Comparison of ENCODE assay signal across 7 mouse cellular contexts in the genomic region with DNA sequence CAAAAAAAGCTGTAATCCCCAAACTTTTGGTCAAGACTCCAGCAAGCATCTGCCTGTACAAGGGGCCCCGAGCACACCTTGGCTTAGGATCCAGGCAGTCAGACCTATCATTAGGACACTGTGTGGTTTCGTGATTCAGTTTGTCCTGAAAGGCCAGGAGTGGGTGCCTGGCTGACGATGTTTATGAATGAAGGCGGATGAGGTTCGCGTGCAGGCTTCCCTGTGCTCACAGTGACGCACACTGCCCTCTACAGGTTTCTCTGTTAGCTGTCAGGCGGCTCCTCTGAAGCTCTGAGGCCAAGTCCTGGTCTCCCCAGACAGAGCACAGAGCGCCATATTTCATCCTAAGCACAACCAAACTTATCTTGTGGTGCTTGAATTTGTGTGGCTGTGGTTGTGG. TPM values are rescaled to one million over a fixed set of nuclear protein-coding genes. Genes with fewer than 3 reads are reported as not detected.
DNase-seq lines count a peak whose midpoint lies in the region; ATAC-seq and TF ChIP-seq lines count a peak whose summit lies in the region.

No protein-coding gene starts in this region.

- peaks cover 40% of the 10 kb centered on the region for H3K27me3 ChIP-seq in embryonic facial prominence, embryonic 10.5 days (replicated peaks; ENCODE audit: low read depth, poor library complexity, severe bottlenecking)
- no peaks in the 10 kb centered on the region for H3K27me3 ChIP-seq in intestine, postnatal 0 days (replicated peaks; ENCODE audit: control insufficient read depth, insufficient read depth, low read length)
- H3K27me3 ChIP-seq in midbrain, embryonic 12.5 days: peaks cover 27% of the 10 kb centered on the region
- no peaks in the 10 kb centered on the region for H3K27me3 ChIP-seq in small intestine, adult 2 months (ENCODE audit: control insufficient read depth, insufficient read depth, low read length)

- H3K4me1 ChIP-seq in embryonic facial prominence, embryonic 10.5 days: peaks cover 71% of the 10 kb centered on the region
- H3K4me1 ChIP-seq in intestine, postnatal 0 days (replicated peaks; ENCODE audit: control insufficient read depth, insufficient read depth, low read length): 0 out of 2 replicates have a peak, but pooled peaks cover 8% of the 10 kb centered on the region
- peaks cover 28% of the 10 kb centered on the region for H3K4me1 ChIP-seq in midbrain, embryonic 12.5 days
- peaks cover 24% of the 10 kb centered on the region for H3K4me1 ChIP-seq in small intestine, adult 2 months (ENCODE audit: control insufficient read depth, insufficient read depth, insufficient read length, low read length)

- H3K9ac ChIP-seq in intestine, postnatal 0 days (ENCODE audit: low read depth, low read length): peak overlapping the region; percentile 77
- H3K9ac ChIP-seq in midbrain, embryonic 12.5 days (replicated peaks): peak overlapping the region; percentile 69

- H3K36me3 ChIP-seq in embryonic facial prominence, embryonic 10.5 days (replicated peaks): no peaks in the 10 kb centered on the region
- no peaks in the 10 kb centered on the region for H3K36me3 ChIP-seq in intestine, postnatal 0 days (ENCODE audit: control insufficient read depth, insufficient read depth)
- H3K36me3 ChIP-seq in midbrain, embryonic 12.5 days: no peaks in the 10 kb centered on the region
- peaks cover 6% of the 10 kb centered on the region for H3K36me3 ChIP-seq in small intestine, adult 2 months (ENCODE audit: control insufficient read depth, insufficient read depth, low read length)

- DNase-seq in adrenal gland, postnatal 14 days: peak; percentile 91
- peak; percentile 88 for DNase-seq in embryonic facial prominence, embryonic 10.5 days (ENCODE audit: low spot score)
- peak; percentile 60 for DNase-seq in gonadal fat pad, adult 2 months (ENCODE audit: low read depth)
- peak; percentile 85 for DNase-seq in left cerebral cortex, postnatal 4 days

- intact Hi-C loops in left cerebral cortex, postnatal 4 days (cut with DNase I): loop anchor here (5.0 to 10.0 kb wide), 2 partner anchors 121 to 214 kb away; no protein-coding TSS in a partner anchor

- 3% methylated on average over 9 of the region's 9 CpGs for WGBS in embryonic facial prominence, embryonic 10.5 days
- 3% methylated on average over 9 of the region's 9 CpGs for WGBS in intestine, postnatal 0 days
- 3% methylated on average over 9 of the region's 9 CpGs for WGBS in midbrain, embryonic 12.5 days
- WGBS in small intestine, adult 2 months: under 1% methylated on average over 9 of the region's 9 CpGs

- peak overlapping the region; percentile 78 for H3K4me3 ChIP-seq in embryonic facial prominence, embryonic 10.5 days
- peak overlapping the region; percentile 81 for H3K4me3 ChIP-seq in intestine, postnatal 0 days (ENCODE audit: low read depth, low read length)
- peak overlapping the region; percentile 70 for H3K4me3 ChIP-seq in midbrain, embryonic 12.5 days
- H3K4me3 ChIP-seq in small intestine, adult 2 months (ENCODE audit: low read depth, low read length): peak overlapping the region; percentile 75

- H3K9me3 ChIP-seq in embryonic facial prominence, embryonic 10.5 days: no peaks in the 10 kb centered on the region
- H3K9me3 ChIP-seq in intestine, postnatal 0 days (ENCODE audit: control insufficient read depth): no peaks in the 10 kb centered on the region
- no peaks in the 10 kb centered on the region for H3K9me3 ChIP-seq in midbrain, embryonic 12.5 days

- H3K27ac ChIP-seq in embryonic facial prominence, embryonic 10.5 days (replicated peaks): peak overlapping the region; percentile 93
- H3K27ac ChIP-seq in intestine, postnatal 0 days (ENCODE audit: low read depth, low read length): peak overlapping the region; percentile 97
- peak overlapping the region; percentile 84 for H3K27ac ChIP-seq in midbrain, embryonic 12.5 days (replicated peaks)
- H3K27ac ChIP-seq in small intestine, adult 2 months (ENCODE audit: insufficient read depth, low read depth, low read length): peak overlapping the region; percentile 98

- TF ChIP-seq CTCF in intestine, postnatal 0 days (IDR thresholded peaks at IDR 0.05; ENCODE audit: low read depth): peak; percentile 95
- TF ChIP-seq CTCF in small intestine, adult 2 months (IDR thresholded peaks at IDR 0.05; ENCODE audit: extremely low read depth, insufficient read length, insufficient replicate concordance, low read depth, low read length): peak; percentile 88

- H3K4me2 ChIP-seq in intestine, postnatal 0 days (replicated peaks; ENCODE audit: low read depth): peak overlapping the region; percentile 100
- peak overlapping the region; percentile 99 for H3K4me2 ChIP-seq in midbrain, embryonic 12.5 days (replicated peaks)

- ATAC-seq in intestine, postnatal 0 days: peak; percentile 44
- ATAC-seq in midbrain, embryonic 12.5 days (ENCODE audit: low FRiP score, low read depth): peak; percentile 35

- TF ChIP-seq POLR2A in small intestine, adult 2 months (IDR thresholded peaks at IDR 0.05; ENCODE audit: low read depth, low read length): peak; percentile 36

RNA-seq across cellular contexts. Expression of gene Socs1, which starts 1.0 kb away (rescaled TPM):
- total RNA-seq in adrenal gland, postnatal 14 days (2021): 2.4 and 3.7 TPM in 2 replicates
- 3.7 and 4.2 TPM in 2 replicates for polyA plus RNA-seq in embryonic facial prominence, embryonic 10.5 days (2016; fragmentation: Nextera tagmentation; extraction: Ambion mirVana)
- 2.0 and 3.5 TPM in 2 replicates for polyA plus RNA-seq in gonadal fat pad, adult 2 months (2012; rRNA removed)
- 3.8 and 4.0 TPM in 2 replicates for polyA plus RNA-seq in intestine, postnatal 0 days (2015; fragmentation: Nextera tagmentation; extraction: Ambion mirVana)
- total RNA-seq in left cerebral cortex, postnatal 4 days (2021): 1 to 10 TPM; 1.9 to 2.0 TPM
- 2.5 and 3.4 TPM in 2 replicates for polyA plus RNA-seq in midbrain, embryonic 12.5 days (2016; fragmentation: Nextera tagmentation; extraction: Ambion mirVana)
- polyA plus RNA-seq in small intestine, adult 2 months (2012; rRNA removed): 11.3 and 33.6 TPM in 2 replicates

RNA-seq across cellular contexts. Expression of gene Tnp2, which starts 2.2 kb away (rescaled TPM):
- total RNA-seq in adrenal gland, postnatal 14 days (2021): not detected in 2 replicates
- polyA plus RNA-seq in embryonic facial prominence, embryonic 10.5 days (2016; fragmentation: Nextera tagmentation; extraction: Ambion mirVana): not detected in 2 replicates
- polyA plus RNA-seq in gonadal fat pad, adult 2 months (2012; rRNA removed): 89.5 and 151 TPM in 2 replicates
- polyA plus RNA-seq in intestine, postnatal 0 days (2015; fragmentation: Nextera tagmentation; extraction: Ambion mirVana): not detected in 2 replicates
- not detected for total RNA-seq in left cerebral cortex, postnatal 4 days (2021)
- not detected in 2 replicates for polyA plus RNA-seq in midbrain, embryonic 12.5 days (2016; fragmentation: Nextera tagmentation; extraction: Ambion mirVana)
- polyA plus RNA-seq in small intestine, adult 2 months (2012; rRNA removed): not detected in 2 replicates

RNA-seq across cellular contexts. Expression of gene Prm3, which starts 4.4 kb away (rescaled TPM):
- total RNA-seq in adrenal gland, postnatal 14 days (2021): not detected in 2 replicates
- not detected in 2 replicates for polyA plus RNA-seq in embryonic facial prominence, embryonic 10.5 days (2016; fragmentation: Nextera tagmentation; extraction: Ambion mirVana)
- polyA plus RNA-seq in gonadal fat pad, adult 2 months (2012; rRNA removed): 1.5 and 3.4 TPM in 2 replicates
- polyA plus RNA-seq in intestine, postnatal 0 days (2015; fragmentation: Nextera tagmentation; extraction: Ambion mirVana): not detected in 2 replicates
- total RNA-seq in left cerebral cortex, postnatal 4 days (2021): not detected
- polyA plus RNA-seq in midbrain, embryonic 12.5 days (2016; fragmentation: Nextera tagmentation; extraction: Ambion mirVana): not detected in 2 replicates
- not detected in 2 replicates for polyA plus RNA-seq in small intestine, adult 2 months (2012; rRNA removed)

RNA-seq across cellular contexts. Expression of gene Prm2, which starts 9.6 kb away (rescaled TPM):
- total RNA-seq in adrenal gland, postnatal 14 days (2021): not detected in 2 replicates
- polyA plus RNA-seq in embryonic facial prominence, embryonic 10.5 days (2016; fragmentation: Nextera tagmentation; extraction: Ambion mirVana): not detected in 2 replicates
- polyA plus RNA-seq in gonadal fat pad, adult 2 months (2012; rRNA removed): 224 and 271 TPM in 2 replicates
- not detected in 2 replicates for polyA plus RNA-seq in intestine, postnatal 0 days (2015; fragmentation: Nextera tagmentation; extraction: Ambion mirVana)
- not detected for total RNA-seq in left cerebral cortex, postnatal 4 days (2021)
- polyA plus RNA-seq in midbrain, embryonic 12.5 days (2016; fragmentation: Nextera tagmentation; extraction: Ambion mirVana): not detected in 2 replicates
- not detected in 2 replicates for polyA plus RNA-seq in small intestine, adult 2 months (2012; rRNA removed)

RNA-seq across cellular contexts. Expression of gene Prm1, which starts 19.4 kb away (rescaled TPM):
- total RNA-seq in adrenal gland, postnatal 14 days (2021): not detected in 2 replicates
- polyA plus RNA-seq in embryonic facial prominence, embryonic 10.5 days (2016; fragmentation: Nextera tagmentation; extraction: Ambion mirVana): 0.36 TPM in 1 of 2 replicates, not detected in the other
- 50.4 and 109 TPM in 2 replicates for polyA plus RNA-seq in gonadal fat pad, adult 2 months (2012; rRNA removed)
- polyA plus RNA-seq in intestine, postnatal 0 days (2015; fragmentation: Nextera tagmentation; extraction: Ambion mirVana): not detected in 2 replicates
- not detected for total RNA-seq in left cerebral cortex, postnatal 4 days (2021)
- polyA plus RNA-seq in midbrain, embryonic 12.5 days (2016; fragmentation: Nextera tagmentation; extraction: Ambion mirVana): not detected in 2 replicates
- polyA plus RNA-seq in small intestine, adult 2 months (2012; rRNA removed): not detected in 2 replicates

Comparison
In these comparisons a context has a peak if more than half of its experiments do, and no peak if none do; other contexts are left out.
1. Peak in every context shown above with its lines: DNase-seq, ATAC-seq, H3K4me3 ChIP-seq and H3K27ac ChIP-seq.
2. RNA of gene Tnp2, which starts 2.2 kb away (polyA plus RNA-seq): 89.5 to 151 TPM in gonadal fat pad, adult 2 months; not detected in small intestine, adult 2 months, not detected in midbrain, embryonic 12.5 days, not detected in embryonic facial prominence, embryonic 10.5 days and not detected in intestine, postnatal 0 days; every median in the first group is over 10 times any median in the second.